Mouse (Mus musculus) cerebellum, adult 11-12 months (tissue): ENCODE results near the gene Dtnb.

Source experiments
- DNase-seq: peaks from one replicate; pipeline ENCODE4 v3.0.0; 2022

The Dtnb gene

DNA sequence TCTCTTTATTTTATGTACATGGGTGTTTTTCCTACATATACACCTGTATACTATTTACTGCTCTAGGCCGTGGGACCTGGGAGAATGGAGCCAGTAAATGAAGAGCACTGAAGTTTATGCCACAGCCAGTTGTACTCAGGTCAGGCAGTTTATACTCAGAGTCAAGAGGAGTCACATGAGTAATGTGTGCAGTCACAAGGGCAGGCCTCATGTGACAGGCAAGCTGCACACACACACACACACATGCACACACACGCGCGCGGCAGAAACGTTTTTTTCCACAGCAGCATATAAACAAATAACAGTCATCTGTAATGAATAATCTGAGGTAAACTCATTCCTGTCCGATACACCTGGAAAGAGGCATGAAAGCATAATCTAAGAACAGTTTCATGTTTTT, 164.8 kb downstream of the Dtnb start:
- DNase-seq, result no peak

- no peak for DNase-seq
Observed at GRCm38 (mm10) chr12:3738741-3739529, 166.8 kb downstream of the Dtnb start.

DNA sequence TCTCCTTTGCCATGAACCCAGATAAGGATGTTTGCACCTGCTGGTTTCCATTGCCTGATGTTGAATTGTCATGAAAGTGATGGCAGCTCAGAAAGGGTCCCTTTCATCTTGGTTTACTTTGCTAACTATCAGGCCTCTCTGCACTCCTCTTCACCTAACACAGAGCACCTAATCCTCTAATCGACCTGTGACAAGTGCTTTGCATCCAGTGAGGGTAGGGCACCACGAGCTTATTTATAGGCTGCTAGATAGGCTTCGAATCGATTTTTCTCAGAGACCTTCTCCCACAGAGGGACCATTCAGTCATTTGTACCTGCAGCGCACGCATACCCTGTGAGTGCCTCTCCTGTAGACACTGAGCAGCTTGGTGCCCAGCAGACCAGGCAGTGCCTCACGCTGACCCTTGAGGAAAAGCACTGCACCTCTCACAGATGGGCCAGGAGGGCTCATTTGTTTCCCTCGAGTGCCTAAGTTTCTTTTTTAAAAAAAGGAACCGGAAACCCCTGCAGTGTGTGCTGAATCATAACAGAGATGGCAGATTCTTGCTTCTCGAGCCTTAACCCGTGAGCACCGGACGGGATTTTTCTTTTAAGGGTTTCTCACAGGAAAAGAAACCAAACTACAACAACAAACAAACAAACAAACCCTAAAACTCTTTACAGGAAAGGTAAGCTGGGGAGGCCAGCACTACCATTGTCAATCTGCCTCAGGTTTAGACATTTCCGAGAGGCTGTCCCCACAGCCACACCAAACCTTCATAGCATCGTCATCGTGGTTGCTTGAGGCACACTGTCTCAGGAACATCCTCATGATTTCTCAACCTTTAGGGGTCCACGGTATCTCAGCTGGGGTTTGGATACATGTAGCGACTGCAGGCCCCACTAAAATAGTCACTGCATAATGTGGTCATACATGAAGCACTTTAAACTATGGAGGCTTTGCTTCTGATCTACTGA, 167.8 kb downstream of the Dtnb start:
- DNase-seq, result no peak

GRCm38 (mm10) chr12:3740705-3741081, 168.5 kb downstream of the Dtnb start:
- DNase-seq, result no peak

- DNase-seq, result no peak
Observed at GRCm38 (mm10) chr12:3745432-3746105, 173.4 kb downstream of the Dtnb start.

DNA sequence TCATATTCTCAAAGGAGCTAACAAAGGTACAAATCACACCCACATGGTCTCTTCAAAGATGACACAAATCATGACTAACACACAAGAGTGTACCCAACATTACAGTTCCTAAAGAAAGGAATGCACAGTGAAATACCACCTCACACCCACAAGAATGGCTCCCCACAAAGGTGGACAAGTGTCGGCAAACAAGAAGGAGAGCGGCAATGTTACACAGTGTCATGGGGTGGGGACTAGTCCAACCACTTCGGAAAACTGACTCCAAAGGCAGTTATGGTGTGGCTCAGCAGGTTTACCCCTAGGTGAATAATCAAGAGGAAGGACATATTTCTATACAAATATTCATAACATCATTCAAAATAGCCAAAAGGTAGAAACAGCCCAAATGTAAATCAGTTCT, 174.2 kb downstream of the Dtnb start:
- no peak for DNase-seq

DNA sequence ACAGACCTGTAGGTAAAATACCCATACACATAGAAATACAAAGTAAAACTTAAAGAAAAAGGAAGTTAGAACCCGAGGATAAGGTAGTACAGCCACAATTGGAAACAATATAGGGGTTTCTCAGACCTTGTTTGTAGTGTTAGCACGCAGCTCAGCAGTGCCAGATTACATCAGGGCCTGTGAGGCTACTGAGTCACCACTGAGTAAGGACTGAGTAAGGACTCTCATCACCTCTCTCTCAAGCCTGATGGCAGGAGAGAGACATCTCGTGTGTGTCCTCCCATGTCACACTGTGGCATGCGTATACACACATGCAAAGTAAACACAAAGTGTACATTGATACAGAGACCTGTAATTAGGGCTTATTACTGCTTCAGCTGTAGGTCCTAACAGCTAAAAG, 175.4 kb downstream of the Dtnb start:
- DNase-seq, result no peak

DNA sequence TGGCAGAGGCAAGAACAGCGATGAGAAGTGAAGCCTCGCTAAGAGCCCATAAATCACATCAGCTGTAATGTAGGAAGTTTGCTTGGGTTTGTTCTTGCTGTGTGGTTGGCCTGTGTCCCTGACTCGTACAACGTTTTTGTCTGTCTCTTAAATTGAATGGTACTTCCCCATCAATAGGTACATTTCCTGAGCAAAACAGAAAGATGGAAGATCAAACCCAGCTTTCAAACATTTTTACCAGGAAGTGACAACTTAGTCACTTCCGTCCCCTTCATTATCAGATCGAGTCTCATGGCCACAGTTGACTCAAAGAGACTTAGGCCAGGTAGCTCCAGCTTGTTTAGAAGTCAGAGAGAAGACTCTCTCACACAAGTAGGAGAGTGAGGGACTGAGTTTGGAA, 183.3 kb downstream of the Dtnb start:
- DNase-seq, result no peak

GRCm38 (mm10) chr12:3756216-3756615, 184.0 kb downstream of the Dtnb start:
- DNase-seq, result no peak

DNA sequence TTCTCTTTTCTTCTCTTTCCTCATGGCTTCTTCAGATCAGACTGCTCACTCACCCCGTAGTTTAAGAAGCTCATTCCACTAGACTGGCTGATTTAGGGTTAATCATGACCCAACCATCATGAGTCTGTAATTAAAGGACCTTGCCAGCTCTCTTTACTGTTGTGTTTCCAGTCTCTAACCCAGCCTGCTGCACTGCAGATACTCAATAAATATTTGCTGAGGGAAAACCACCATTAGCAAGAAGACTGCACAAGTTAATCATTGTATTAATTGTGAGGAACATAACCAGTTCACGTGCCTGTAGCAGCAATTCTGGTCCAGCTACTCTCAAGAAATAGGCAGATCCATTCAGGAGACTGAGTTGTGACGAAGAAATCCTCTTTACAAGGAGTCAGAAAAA, 185.9 kb downstream of the Dtnb start:
- no peak for DNase-seq

DNA sequence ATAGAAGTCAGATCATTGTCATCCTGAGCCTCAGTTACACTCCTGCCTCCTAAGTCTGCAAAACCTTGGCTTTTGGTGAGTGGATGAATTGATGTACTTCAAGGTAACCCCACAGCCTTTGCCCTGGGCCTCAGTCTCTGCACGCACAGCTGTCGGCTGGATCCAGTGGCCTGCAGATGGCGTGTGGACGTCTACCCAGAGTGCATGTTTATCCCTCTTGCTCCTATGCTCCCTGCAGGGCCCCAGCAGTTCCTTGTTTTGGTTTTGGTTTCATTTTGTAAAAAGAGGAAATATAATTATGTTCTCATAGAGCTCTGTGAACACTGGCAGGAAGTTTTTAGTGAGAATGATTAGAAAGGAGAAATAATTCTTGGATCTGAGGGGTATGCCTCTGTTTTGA, 187.2 kb downstream of the Dtnb start:
- no peak for DNase-seq

DNA sequence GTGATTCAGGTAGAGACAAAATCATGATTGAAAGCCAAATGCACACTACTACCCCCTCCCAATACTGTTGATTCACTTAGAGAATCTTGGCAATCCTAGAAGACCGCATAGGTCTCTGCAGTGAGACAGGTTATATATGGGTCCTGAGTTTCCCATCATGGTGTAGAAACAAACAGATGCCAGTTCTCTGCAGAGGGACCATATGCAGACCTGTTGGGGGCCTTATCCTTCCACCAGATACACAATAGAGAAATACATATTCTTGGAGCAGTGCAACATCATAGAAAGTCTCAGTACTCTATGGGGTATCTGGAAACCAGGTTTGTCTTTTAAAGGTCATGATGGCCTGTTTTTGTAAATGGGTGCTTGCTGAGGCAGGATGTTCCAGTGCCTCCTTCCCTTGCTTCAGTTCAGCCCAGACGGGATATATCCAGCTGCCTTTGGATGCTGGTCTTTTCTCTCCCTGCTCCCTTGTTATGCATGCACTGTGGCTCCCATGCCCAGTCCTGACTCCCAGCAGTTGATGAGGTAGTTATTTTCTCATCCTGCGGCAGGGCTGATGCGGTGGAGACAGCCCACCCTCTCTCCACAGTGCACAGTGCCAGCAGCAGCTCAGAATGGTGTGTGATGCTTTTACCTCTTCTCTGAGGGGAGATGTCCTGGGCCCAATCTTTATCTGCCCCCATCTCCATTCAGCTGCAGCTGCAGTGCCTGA, 188.9 kb downstream of the Dtnb start:
- DNase-seq, result peak; percentile 42

DNA sequence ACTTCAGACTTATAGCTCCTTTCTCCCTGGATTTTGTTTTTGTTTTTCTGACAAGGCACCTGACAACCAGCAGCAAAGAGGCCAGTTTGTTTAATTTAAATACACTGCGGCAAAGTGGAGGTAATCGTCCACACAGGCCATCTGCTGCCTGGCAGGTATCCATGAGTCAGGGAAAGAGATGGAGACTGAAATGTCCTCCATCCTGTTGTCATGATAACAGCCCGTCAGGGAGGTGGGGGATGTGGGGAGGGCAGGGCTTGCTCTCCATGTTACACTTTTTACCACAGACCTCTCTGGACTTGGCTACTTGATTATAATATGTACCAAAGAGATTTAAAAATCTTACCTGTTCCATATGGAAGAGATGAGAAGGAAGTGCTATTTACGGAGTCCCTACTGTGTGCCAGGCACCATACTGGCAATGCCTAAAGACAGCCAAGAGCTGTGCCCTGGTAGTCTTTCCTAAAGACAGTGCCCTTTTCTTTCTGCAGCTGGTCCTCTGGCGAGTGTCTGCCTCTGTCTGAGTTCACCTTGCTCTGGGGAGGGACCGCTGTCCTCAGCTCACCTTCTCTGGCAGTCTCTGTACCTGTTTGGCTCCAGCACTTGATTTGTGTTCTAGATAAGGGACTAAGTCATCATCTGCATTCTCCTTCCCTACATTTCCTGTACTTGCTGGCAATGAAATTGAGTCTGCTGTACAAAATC, 189.6 kb downstream of the Dtnb start:
- peak; percentile 92 for DNase-seq

- DNase-seq, result no peak
Observed at GRCm38 (mm10) chr12:3764191-3764804, 192.1 kb downstream of the Dtnb start.

- DNase-seq, result no peak
Observed at GRCm38 (mm10) chr12:3767360-3767759, 195.2 kb downstream of the Dtnb start.

DNA sequence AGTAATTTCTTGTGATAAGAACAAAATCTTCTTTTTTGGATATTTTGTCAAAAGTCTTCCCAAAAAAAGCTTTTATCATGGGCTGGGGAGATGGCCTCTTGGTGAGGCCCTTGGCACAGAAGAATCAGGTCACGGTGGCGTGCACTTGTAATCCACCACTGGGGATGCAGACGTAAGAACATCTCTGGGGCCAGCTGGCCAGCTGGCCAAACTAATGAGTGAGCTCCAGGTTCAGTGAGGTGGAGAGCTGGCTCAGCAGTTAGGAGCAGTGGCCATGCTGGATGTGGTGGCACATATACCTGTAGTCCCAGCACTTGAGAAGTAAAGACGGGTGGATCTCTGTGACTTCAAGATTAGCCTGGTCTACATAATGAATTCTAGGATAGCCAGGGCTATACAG, 196.2 kb downstream of the Dtnb start:
- DNase-seq, result no peak

DNA sequence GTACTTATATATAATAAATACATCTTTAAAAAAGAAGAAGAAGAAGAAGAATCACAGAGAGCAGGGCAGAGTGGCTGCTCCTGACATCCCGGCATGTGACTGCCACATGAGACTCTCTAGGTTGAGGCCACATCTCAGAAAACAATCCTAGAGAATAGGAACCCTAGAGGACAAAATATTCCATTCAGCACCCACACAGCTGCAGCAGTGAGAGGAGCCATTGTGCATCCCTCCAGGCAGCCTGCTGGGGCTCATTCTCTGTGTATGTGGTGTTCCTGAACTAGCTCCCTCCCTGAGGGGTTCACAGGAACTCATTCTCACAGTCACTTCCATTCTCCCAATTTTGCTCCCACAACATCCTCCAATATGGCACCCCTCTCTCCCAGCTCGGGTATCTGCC, 198.4 kb downstream of the Dtnb start:
- DNase-seq, result no peak

- DNase-seq, result no peak
Observed at GRCm38 (mm10) chr12:3771080-3771479, 198.9 kb downstream of the Dtnb start.

DNA sequence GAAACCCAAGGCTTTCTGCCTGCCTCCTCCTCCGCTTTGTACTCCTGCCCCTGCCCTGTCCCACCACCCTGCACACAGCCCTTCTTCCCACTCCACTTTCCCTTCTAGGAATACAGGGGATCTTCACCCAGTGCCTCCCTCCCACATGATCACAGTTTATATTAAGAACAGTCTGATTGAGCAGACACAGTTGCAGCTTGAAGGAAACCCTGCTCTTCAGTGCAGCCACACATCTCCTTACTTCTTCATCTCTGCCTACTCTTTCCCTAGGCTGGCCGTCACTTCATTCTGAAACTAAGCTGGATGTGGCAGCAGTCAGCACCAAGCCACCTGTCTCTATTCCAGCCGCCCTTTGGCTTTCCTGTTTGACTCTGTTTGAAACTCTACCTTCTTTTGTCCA, 201.5 kb downstream of the Dtnb start:
- no peak for DNase-seq

DNA sequence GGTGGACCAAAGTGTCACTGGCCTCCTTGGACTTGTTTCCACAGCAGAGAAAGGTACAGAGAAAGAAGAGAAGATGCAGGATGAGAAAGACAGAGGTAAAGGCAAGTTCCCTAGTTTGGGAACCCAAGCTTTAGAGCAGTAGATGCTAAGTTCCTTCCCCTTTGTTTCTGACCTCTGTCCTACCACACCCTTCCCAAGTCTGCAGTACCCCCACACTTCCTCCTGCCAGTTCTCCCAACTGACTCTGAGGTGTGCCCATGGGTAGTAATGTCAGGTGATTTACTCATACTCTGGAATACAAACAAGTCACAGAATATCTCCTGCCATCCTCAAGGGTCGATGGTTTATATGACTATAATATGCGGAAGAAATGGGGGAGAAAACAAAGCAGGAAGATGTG, 203.8 kb downstream of the Dtnb start:
- DNase-seq, result no peak

GRCm38 (mm10) chr12:3777682-3778081, 205.5 kb downstream of the Dtnb start:
- DNase-seq, result no peak

DNA sequence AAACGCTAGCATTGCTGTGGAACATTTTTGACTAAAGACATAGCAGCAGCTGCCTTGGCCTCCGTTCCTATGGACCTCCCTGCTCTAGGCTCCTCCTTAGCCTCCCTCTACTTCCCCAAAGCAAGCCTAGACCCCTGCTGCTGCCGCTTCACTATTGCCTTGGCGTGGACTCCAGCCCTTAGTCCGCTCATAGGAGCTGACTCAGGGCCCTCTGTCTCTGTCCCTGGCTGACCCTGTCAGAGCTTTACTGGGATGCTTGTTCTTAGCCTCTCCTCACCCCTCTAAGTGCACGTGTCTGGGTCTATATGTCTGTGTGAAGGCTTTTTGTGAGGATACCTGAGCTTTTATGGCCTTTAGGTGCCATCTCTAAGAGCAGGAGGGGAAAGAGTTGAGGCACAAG, 206.1 kb downstream of the Dtnb start:
- DNase-seq, result no peak
